ENCODE assay signal across 10 mouse cellular contexts in genomic region chr3:129744803-129745202, GRCm38 (mm10). TPM values are rescaled to one million over a fixed set of nuclear protein-coding genes. Genes with fewer than 3 reads are reported as not detected.
A peak's percentile ranks its signal among the peaks of the same experiment; 100 is the strongest.
DNase-seq lines count a peak whose midpoint lies in the region; ATAC-seq and TF ChIP-seq lines count a peak whose summit lies in the region.
"Had no signal": no experiment of that assay in that cellular context is flagged by ENCODE, and none has a peak within 500 bp of the region (broad histone marks: within the 10 kb centered on the region; RNA-seq: fewer than 3 reads in every experiment).

No protein-coding gene starts in this region.

- no peaks in the 10 kb centered on the region for H3K36me3 ChIP-seq in liver, postnatal 0 days (replicated peaks; ENCODE audit: insufficient read depth, low read length)
- H3K36me3 ChIP-seq: hindbrain, embryonic 15.5 days had no signal

- no peaks in the 10 kb centered on the region for H3K27me3 ChIP-seq in liver, postnatal 0 days (ENCODE audit: insufficient read depth, low read length)
- H3K27me3 ChIP-seq: hindbrain, embryonic 15.5 days had no signal

- TF ChIP-seq CTCF in liver, postnatal 0 days (IDR thresholded peaks at IDR 0.05; ENCODE audit: low read depth) = peak; percentile 57

- H3K27ac ChIP-seq in liver, postnatal 0 days (ENCODE audit: low read depth) = no peak overlapping the region
- H3K27ac ChIP-seq: hindbrain, embryonic 15.5 days had no signal

- no peak overlapping the region for H3K4me3 ChIP-seq in liver, postnatal 0 days (ENCODE audit: low read depth, low read length)
- H3K4me3 ChIP-seq: hindbrain, embryonic 15.5 days; myocyte had no signal

- peak; percentile 12 to 18 for DNase-seq in cerebellum, adult 18-20 months
- no peak for DNase-seq in cerebellum, adult 9-10 months
- DNase-seq in left cerebral cortex, postnatal 4 days = peak; percentile 40
- DNase-seq in left cerebral cortex, postnatal 36 days (ENCODE audit: low spot score in 2 of 2) = no peak
- DNase-seq in c-Kit-positive CD71-negative TER-119-negative erythroid progenitor cells, embryonic 14.5 days (ENCODE audit: low read depth) = peak; percentile 18
- peak; percentile 31 for DNase-seq in liver, postnatal 0 days
- peak; percentile 30 to 74 for DNase-seq in spleen, postnatal 4 days (ENCODE audit: low spot score in 2 of 2)
- DNase-seq in left cerebral cortex, adult 11 months (ENCODE audit: low spot score) = no peak

- H3K4me2 ChIP-seq in liver, postnatal 0 days (ENCODE audit: low read depth, low read length) = no peak overlapping the region
- H3K4me2 ChIP-seq: hindbrain, embryonic 15.5 days had no signal

- H3K4me1 ChIP-seq in liver, postnatal 0 days (ENCODE audit: insufficient read depth) = no peaks in the 10 kb centered on the region
- H3K4me1 ChIP-seq: hindbrain, embryonic 15.5 days had no signal

- H3K9me3 ChIP-seq in liver, postnatal 0 days (ENCODE audit: low read length) = no peaks in the 10 kb centered on the region
- H3K9me3 ChIP-seq: hindbrain, embryonic 15.5 days had no signal

- ATAC-seq in liver, postnatal 0 days = no peak

- no peak for TF ChIP-seq EP300 in liver, postnatal 0 days (IDR thresholded peaks at IDR 0.05; ENCODE audit: low read depth)

- no peak overlapping the region for H3K9ac ChIP-seq in liver, postnatal 0 days (replicated peaks)
- H3K9ac ChIP-seq: hindbrain, embryonic 15.5 days had no signal

- WGBS in liver, postnatal 0 days (ENCODE audit: insufficient replicate concordance) = 43% methylated on average over 8 of the region's 8 CpGs

- intact Hi-C loops in left cerebral cortex, postnatal 4 days (cut with DNase I) = no loop called here
- intact Hi-C loops in left cerebral cortex, postnatal 36 days (cut with DNase I) = no loop called here

RNA-seq across cellular contexts. Expression of gene Egf, which starts 10.3 kb away (rescaled TPM):
- total RNA-seq in left cerebral cortex, postnatal 4 days (2021) = 1 to 10 TPM; 2.3 to 3.0 TPM
- total RNA-seq in left cerebral cortex, postnatal 36 days (2021) = 1 to 10 TPM; 1.6 to 2.9 TPM
- polyA plus RNA-seq in liver, postnatal 0 days (2015; fragmentation: Nextera tagmentation; extraction: Ambion mirVana) = 0.25 and 0.39 TPM in 2 replicates

RNA-seq across cellular contexts. Expression of gene Lrit3, which starts 59.0 kb away (rescaled TPM):
- total RNA-seq in left cerebral cortex, postnatal 4 days (2021) = under 1 TPM in 1 of 2 experiments, not detected in 1; 0.20 TPM
- not detected for total RNA-seq in left cerebral cortex, postnatal 36 days (2021)
- polyA plus RNA-seq in liver, postnatal 0 days (2015; fragmentation: Nextera tagmentation; extraction: Ambion mirVana) = not detected in 2 replicates
- polyA plus RNA-seq: hindbrain, embryonic 15.5 days; myocyte had no signal

Comparison
In these comparisons a context has a peak if more than half of its experiments do, and no peak if none do; other contexts are left out.
1. DNase-seq: peak in cerebellum, adult 18-20 months (2 of 2), left cerebral cortex, postnatal 4 days (single experiment), c-Kit-positive CD71-negative TER-119-negative erythroid progenitor cells, embryonic 14.5 days (single experiment), liver, postnatal 0 days (single experiment) and spleen, postnatal 4 days (2 of 2); none in cerebellum, adult 9-10 months (single experiment), left cerebral cortex, postnatal 36 days (0 of 2) and left cerebral cortex, adult 11 months (single experiment).